Mouse (Mus musculus): ENCODE data around the gene Tmem87a. TPM values are rescaled to one million over a fixed set of nuclear protein-coding genes. Genes with fewer than 3 reads are reported as not detected.
A peak's percentile ranks its signal among the peaks of the same experiment; 100 is the strongest.

Gene Tmem87a
- polyA plus RNA-seq, 1 experiment = not detected

DNA sequence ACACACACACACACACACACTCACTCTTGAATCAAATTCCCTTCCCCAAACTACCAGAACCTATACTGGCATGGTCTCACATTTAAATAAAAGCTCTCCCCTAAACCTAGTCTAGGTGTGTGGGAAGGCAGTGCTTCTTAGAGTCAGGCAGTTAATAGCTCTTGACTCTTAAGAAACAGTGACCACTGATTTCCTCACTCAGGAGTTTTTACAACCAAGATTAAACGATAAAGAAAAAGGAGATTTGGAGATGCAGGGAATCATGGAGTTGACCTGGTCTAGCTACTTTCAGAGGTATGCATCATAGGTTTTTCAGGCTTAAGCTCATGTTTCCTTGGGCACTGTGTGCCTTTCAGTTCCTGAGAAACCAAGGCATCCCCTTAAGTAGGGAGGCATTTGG, 17.6 kb downstream of the Tmem87a start:
- no peak overlapping the region for H3K4me3 ChIP-seq (ENCODE audit: insufficient read depth, low read depth, low read length)
- no peak overlapping the region for H3K27ac ChIP-seq (ENCODE audit: insufficient read depth, low read depth, low read length)
- WGBS = 100% methylated on average over 1 of the region's 1 CpGs
- no peak for TF ChIP-seq POLR2A (IDR thresholded peaks at IDR 0.05; ENCODE audit: insufficient read depth, low read depth, low read length)
- no peaks in the 10 kb centered on the region for H3K4me1 ChIP-seq (ENCODE audit: control insufficient read depth, insufficient read depth, low read length)

GRCm38 (mm10) chr2:120373858-120374257, 30.1 kb downstream of the Tmem87a start:
- TF ChIP-seq POLR2A (IDR thresholded peaks at IDR 0.05; ENCODE audit: insufficient read depth, low read depth, low read length) (no peak), CTCF (IDR thresholded peaks at IDR 0.05; ENCODE audit: insufficient read depth, low read depth, low read length) (no peak)
- Histone ChIP-seq H3K4me3 (ENCODE audit: insufficient read depth, low read depth, low read length) (no peak overlapping the region), H3K4me1 (ENCODE audit: control insufficient read depth, insufficient read depth, low read length) (no peaks in the 10 kb centered on the region), H3K27ac (ENCODE audit: insufficient read depth, low read depth, low read length) (no peak overlapping the region)
- 64% methylated on average over 4 of the region's 4 CpGs for WGBS

- WGBS = 96% methylated on average over 4 of the region's 4 CpGs
- Histone ChIP-seq H3K27ac (ENCODE audit: insufficient read depth, low read depth, low read length) (no peak overlapping the region), H3K4me1 (ENCODE audit: control insufficient read depth, insufficient read depth, low read length) (no peaks in the 10 kb centered on the region), H3K4me3 (ENCODE audit: insufficient read depth, low read depth, low read length) (no peak overlapping the region)
- TF ChIP-seq CTCF (IDR thresholded peaks at IDR 0.05; ENCODE audit: insufficient read depth, low read depth, low read length) (no peak), POLR2A (IDR thresholded peaks at IDR 0.05; ENCODE audit: insufficient read depth, low read depth, low read length) (no peak)
Measured at GRCm38 (mm10) chr2:120367416-120368207, 36.3 kb downstream of the Tmem87a start.

DNA sequence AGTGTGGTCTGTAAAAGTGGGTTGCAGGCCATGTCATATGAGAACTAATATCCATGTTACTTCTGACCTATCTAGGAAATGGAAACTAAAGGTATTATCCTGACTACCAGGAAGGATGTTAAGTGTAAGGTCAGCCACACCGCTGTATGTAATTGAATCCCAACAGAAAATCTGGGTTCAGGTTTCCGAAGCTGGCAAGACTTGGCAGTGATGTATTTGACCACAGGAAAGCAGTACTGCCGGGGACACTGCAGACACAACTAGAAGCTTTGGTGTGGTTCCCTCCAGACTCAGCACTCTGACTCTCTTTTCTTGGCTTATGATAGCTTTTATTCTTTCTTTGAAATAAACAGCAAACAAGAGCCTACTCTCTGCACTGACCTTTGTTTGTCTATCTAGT, 37.4 kb downstream of the Tmem87a start:
- 94% methylated on average over 3 of the region's 3 CpGs for WGBS
- TF ChIP-seq POLR2A (IDR thresholded peaks at IDR 0.05; ENCODE audit: insufficient read depth, low read depth, low read length) = no peak
- TF ChIP-seq CTCF (IDR thresholded peaks at IDR 0.05; ENCODE audit: insufficient read depth, low read depth, low read length) = no peak
- no peaks in the 10 kb centered on the region for H3K4me1 ChIP-seq (ENCODE audit: control insufficient read depth, insufficient read depth, low read length)
- no peak overlapping the region for H3K4me3 ChIP-seq (ENCODE audit: insufficient read depth, low read depth, low read length)
- no peak overlapping the region for H3K27ac ChIP-seq (ENCODE audit: insufficient read depth, low read depth, low read length)

- TF ChIP-seq POLR2A (IDR thresholded peaks at IDR 0.05; ENCODE audit: insufficient read depth, low read depth, low read length) (no peak), CTCF (IDR thresholded peaks at IDR 0.05; ENCODE audit: insufficient read depth, low read depth, low read length) (no peak)
- 77% methylated on average over 1 of the region's 1 CpGs for WGBS
- Histone ChIP-seq H3K27ac (ENCODE audit: insufficient read depth, low read depth, low read length) (no peak overlapping the region), H3K4me1 (ENCODE audit: control insufficient read depth, insufficient read depth, low read length) (no peaks in the 10 kb centered on the region), H3K4me3 (ENCODE audit: insufficient read depth, low read depth, low read length) (no peak overlapping the region)
Measured at GRCm38 (mm10) chr2:120360425-120360824, 43.5 kb downstream of the Tmem87a start.

DNA sequence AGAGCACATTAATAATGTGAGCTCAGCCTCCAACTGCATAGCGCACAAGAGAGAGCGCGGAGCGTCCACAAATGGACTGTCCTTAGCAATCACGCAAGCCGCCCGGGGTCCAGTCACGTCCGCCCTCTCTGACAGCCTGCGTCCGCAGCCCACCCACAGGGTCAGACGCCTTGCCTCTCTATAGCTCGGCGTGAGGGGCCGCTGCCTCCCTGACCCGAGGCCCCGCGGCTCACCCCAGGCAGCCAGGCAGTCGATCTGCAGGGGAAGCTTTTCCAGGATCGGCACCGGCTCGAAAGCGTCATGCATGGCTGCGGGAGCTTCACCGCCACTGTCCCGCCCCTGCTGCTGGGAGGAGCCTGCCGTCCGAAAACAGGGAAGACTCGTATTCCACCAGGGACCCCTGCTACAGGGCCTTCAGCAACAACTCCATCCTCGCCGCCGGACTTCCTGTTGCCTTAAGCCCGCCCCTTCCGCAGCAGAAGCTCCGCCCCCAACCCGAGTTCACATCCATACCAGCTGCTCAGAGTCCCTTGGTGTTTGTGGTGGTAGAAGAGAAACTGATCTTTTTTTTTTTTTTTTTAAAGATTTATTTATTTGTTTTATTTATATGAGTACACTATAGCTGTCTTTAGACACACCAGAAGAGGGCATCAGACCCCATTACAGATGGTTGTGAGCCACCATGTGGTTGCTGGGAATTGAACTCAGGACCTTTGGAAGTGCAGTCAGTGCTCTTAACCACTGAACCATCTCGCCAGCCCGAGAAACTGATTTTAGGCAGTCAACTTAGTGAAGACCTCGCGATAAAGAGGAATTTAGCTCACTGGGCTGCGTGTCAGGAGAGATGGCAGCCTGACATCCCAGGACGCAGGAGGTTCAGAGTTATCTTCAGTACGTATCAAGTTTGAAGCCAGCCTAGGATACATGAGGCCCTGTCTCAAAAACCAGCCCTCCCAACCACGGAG, 50.9 kb downstream of the Tmem87a start, which contains the start of gene Vps39:
Gene Vps39, minus strand, starts transcription at position 456 of the 965 bp plus-strand sequence.
- no peak within 1 kb of the TSS for H3K27ac ChIP-seq (ENCODE audit: insufficient read depth, low read depth, low read length)
- TF ChIP-seq POLR2A (IDR thresholded peaks at IDR 0.05; ENCODE audit: insufficient read depth, low read depth, low read length) (peak; percentile 64), CTCF (IDR thresholded peaks at IDR 0.05; ENCODE audit: insufficient read depth, low read depth, low read length) (no peak)
- 12% methylated on average over 44 of the region's 44 CpGs for WGBS

GRCm38 (mm10) chr2:120351321-120351720, 52.6 kb downstream of the Tmem87a start:
- Histone ChIP-seq H3K27ac (ENCODE audit: insufficient read depth, low read depth, low read length) (no peak overlapping the region), H3K4me1 (ENCODE audit: control insufficient read depth, insufficient read depth, low read length) (peaks cover 9% of the 10 kb centered on the region), H3K4me3 (ENCODE audit: insufficient read depth, low read depth, low read length) (no peak overlapping the region)
- 79% methylated on average over 5 of the region's 5 CpGs for WGBS
- TF ChIP-seq POLR2A (IDR thresholded peaks at IDR 0.05; ENCODE audit: insufficient read depth, low read depth, low read length) = no peak
- no peak for TF ChIP-seq CTCF (IDR thresholded peaks at IDR 0.05; ENCODE audit: insufficient read depth, low read depth, low read length)

More for the DNA sequence above, 50.9 kb downstream of the Tmem87a start, which contains the start of gene Vps39:
- peak within 1 kb of the TSS; percentile 82 for H3K4me3 ChIP-seq (ENCODE audit: insufficient read depth, low read depth, low read length)
- peaks cover 9% of the 10 kb centered on the region for H3K4me1 ChIP-seq (ENCODE audit: control insufficient read depth, insufficient read depth, low read length)

DNA sequence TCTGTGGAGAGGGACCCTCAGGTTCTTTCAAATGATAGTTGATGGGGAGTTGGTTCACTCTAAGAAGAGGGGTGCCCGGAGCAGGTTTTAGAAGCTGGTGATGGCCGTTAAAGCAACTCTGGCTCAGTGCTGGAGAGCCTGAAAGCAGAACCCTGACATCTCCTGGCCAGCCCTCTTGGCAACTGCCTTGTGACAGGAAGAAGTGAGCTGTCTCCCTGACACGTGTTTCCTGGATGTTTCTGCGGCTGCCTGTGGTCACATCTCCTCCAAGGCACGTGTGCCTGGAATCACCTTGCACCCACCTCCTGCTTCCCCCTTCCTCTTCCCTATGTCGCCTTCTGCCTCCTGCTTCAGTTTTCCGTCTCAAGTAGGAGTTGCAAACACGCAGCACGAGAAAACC, 55.8 kb downstream of the Tmem87a start:
- Histone ChIP-seq H3K4me3 (ENCODE audit: insufficient read depth, low read depth, low read length) (no peak overlapping the region), H3K4me1 (ENCODE audit: control insufficient read depth, insufficient read depth, low read length) (peaks cover 9% of the 10 kb centered on the region), H3K27ac (ENCODE audit: insufficient read depth, low read depth, low read length) (no peak overlapping the region)
- 56% methylated on average over 9 of the region's 9 CpGs for WGBS
- TF ChIP-seq CTCF (IDR thresholded peaks at IDR 0.05; ENCODE audit: insufficient read depth, low read depth, low read length) (no peak), POLR2A (IDR thresholded peaks at IDR 0.05; ENCODE audit: insufficient read depth, low read depth, low read length) (no peak)

- 93% methylated on average over 1 of the region's 1 CpGs for WGBS
- Histone ChIP-seq H3K4me3 (ENCODE audit: insufficient read depth, low read depth, low read length) (no peak overlapping the region), H3K4me1 (ENCODE audit: control insufficient read depth, insufficient read depth, low read length) (no peaks in the 10 kb centered on the region), H3K27ac (ENCODE audit: insufficient read depth, low read depth, low read length) (no peak overlapping the region)
- TF ChIP-seq POLR2A (IDR thresholded peaks at IDR 0.05; ENCODE audit: insufficient read depth, low read depth, low read length) (no peak), CTCF (IDR thresholded peaks at IDR 0.05; ENCODE audit: insufficient read depth, low read depth, low read length) (no peak)
Measured at GRCm38 (mm10) chr2:120341741-120342140, 62.2 kb downstream of the Tmem87a start.

Data from olfactory bulb, adult 2 months (tissue).